Comparison of ENCODE assay signal across 9 mouse cellular contexts in the genomic region with DNA sequence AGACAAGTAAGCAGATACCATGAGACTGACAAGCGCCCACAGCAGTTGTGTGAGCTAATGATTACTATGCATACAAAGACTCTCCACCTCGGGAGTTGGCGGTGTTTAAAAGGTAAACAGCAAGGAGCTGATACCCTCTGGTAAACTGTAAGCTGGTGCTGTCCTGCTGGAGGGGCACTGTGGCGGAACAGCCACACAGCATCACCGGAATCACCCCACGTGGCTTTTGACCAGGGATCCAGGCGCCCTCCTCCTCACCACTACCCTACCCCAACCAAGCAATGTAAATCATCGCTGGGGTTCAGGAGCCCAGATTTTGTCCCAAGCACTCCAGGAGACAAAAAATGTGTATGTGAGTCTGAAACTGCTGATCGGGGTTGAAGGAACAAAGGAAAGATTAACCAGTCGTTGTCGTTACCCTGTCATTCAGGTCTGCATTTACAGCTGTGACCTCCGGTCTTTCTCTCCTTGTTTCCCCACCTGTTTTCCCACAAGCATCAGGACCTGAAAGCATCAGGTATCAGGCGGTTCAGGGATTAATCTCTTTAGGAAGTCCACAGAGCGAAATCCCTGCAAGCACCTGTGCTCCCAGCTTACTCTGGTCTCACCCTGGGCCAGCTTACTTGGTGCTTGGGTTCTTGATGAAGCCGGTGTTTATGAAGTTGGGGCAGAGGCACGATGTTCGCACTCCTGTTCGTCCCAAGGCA. TPM values are rescaled to one million over a fixed set of nuclear protein-coding genes. Genes with fewer than 3 reads are reported as not detected.
DNase-seq lines count a peak whose midpoint lies in the region; ATAC-seq lines count a peak whose summit lies in the region.
"Had no signal": no experiment of that assay in that cellular context is flagged by ENCODE, and none has a peak within 500 bp of the region (broad histone marks: within the 10 kb centered on the region; RNA-seq: fewer than 3 reads in every experiment).

No protein-coding gene starts in this region.

- no peak for ATAC-seq in heart, embryonic 12.5 days (ENCODE audit: insufficient number of reproducible peaks, low FRiP score)
- ATAC-seq in embryonic facial prominence, embryonic 14.5 days (ENCODE audit: low read depth), result peak; percentile 73
- ATAC-seq in neural tube, embryonic 11.5 days (ENCODE audit: insufficient read depth, low FRiP score, low TSS enrichment), result no peak

- H3K36me3 ChIP-seq in heart, embryonic 10.5 days, result peaks cover 21% of the 10 kb centered on the region
- H3K36me3 ChIP-seq in heart, embryonic 12.5 days, result peaks cover 38% of the 10 kb centered on the region
- no peaks in the 10 kb centered on the region for H3K36me3 ChIP-seq in embryonic facial prominence, embryonic 14.5 days (ENCODE audit: control insufficient read depth, insufficient read depth, low read length)
- H3K36me3 ChIP-seq in limb, embryonic 10.5 days, result peaks cover 6% of the 10 kb centered on the region; the same call in 1 of the 2 replicates
- H3K36me3 ChIP-seq in neural tube, embryonic 11.5 days (ENCODE audit: control insufficient read depth, insufficient read depth, low read length), result no peaks in the 10 kb centered on the region

- no peaks in the 10 kb centered on the region for H3K27me3 ChIP-seq in heart, embryonic 10.5 days (ENCODE audit: insufficient read depth, poor library complexity, severe bottlenecking)
- H3K27me3 ChIP-seq in heart, embryonic 12.5 days (replicated peaks), result no peaks in the 10 kb centered on the region
- H3K27me3 ChIP-seq in embryonic facial prominence, embryonic 14.5 days (replicated peaks; ENCODE audit: control insufficient read depth, insufficient read depth, low read length), result no peaks in the 10 kb centered on the region
- H3K27me3 ChIP-seq in limb, embryonic 10.5 days (ENCODE audit: low read depth, poor library complexity, severe bottlenecking), result no peaks in the 10 kb centered on the region
- H3K27me3 ChIP-seq in neural tube, embryonic 11.5 days (ENCODE audit: control insufficient read depth, insufficient read depth, low read length), result no peaks in the 10 kb centered on the region

- H3K9me3 ChIP-seq in heart, embryonic 10.5 days, result no peaks in the 10 kb centered on the region
- H3K9me3 ChIP-seq in heart, embryonic 12.5 days (replicated peaks), result no peaks in the 10 kb centered on the region
- no peaks in the 10 kb centered on the region for H3K9me3 ChIP-seq in embryonic facial prominence, embryonic 14.5 days (ENCODE audit: control insufficient read depth, low read length)
- no peaks in the 10 kb centered on the region for H3K9me3 ChIP-seq in limb, embryonic 10.5 days (replicated peaks)
- H3K9me3 ChIP-seq in neural tube, embryonic 11.5 days (ENCODE audit: control insufficient read depth, low read length), result no peaks in the 10 kb centered on the region

- 33% methylated on average over 18 of the region's 18 CpGs for WGBS in heart, embryonic 10.5 days
- 43% methylated on average over 18 of the region's 18 CpGs for WGBS in heart, embryonic 12.5 days
- WGBS in embryonic facial prominence, embryonic 14.5 days, result 20% methylated on average over 18 of the region's 18 CpGs
- 21% methylated on average over 18 of the region's 18 CpGs for WGBS in limb, embryonic 10.5 days
- WGBS in neural tube, embryonic 11.5 days, result 21% methylated on average over 18 of the region's 18 CpGs

- H3K4me1 ChIP-seq in heart, embryonic 10.5 days, result no peaks in the 10 kb centered on the region
- H3K4me1 ChIP-seq in heart, embryonic 12.5 days (replicated peaks), result no peaks in the 10 kb centered on the region
- no peaks in the 10 kb centered on the region for H3K4me1 ChIP-seq in embryonic facial prominence, embryonic 14.5 days (ENCODE audit: control insufficient read depth, insufficient read depth, low read length)
- peaks cover 10% of the 10 kb centered on the region for H3K4me1 ChIP-seq in limb, embryonic 10.5 days
- H3K4me1 ChIP-seq in neural tube, embryonic 11.5 days (ENCODE audit: control insufficient read depth, insufficient read depth, low read length), result no peaks in the 10 kb centered on the region

- no peak overlapping the region for H3K9ac ChIP-seq in heart, embryonic 12.5 days
- H3K9ac ChIP-seq in embryonic facial prominence, embryonic 14.5 days (ENCODE audit: low read depth, low read length), result no peak overlapping the region
- peak overlapping the region; percentile 10; the same call in 1 of the 2 replicates for H3K9ac ChIP-seq in neural tube, embryonic 11.5 days (ENCODE audit: low read length)

- DNase-seq in heart, embryonic 10.5 days (ENCODE audit: low spot score), result peak; percentile 71
- peak; percentile 35 for DNase-seq in embryonic facial prominence, embryonic 14.5 days (ENCODE audit: low spot score)
- DNase-seq in limb, embryonic 10.5 days (ENCODE audit: low spot score), result no peak
- no peak for DNase-seq in neural tube, embryonic 11.5 days (ENCODE audit: low spot score)
- no peak for DNase-seq in cerebellum, postnatal 10 days
- DNase-seq in cerebellum, adult 9-11 months, result no peak
- no peak for DNase-seq in left cerebral cortex, adult 8-10 months (ENCODE audit: low spot score in 2 of 2)
- DNase-seq: heart, adult 2 months had no signal

- no peak overlapping the region for H3K4me3 ChIP-seq in heart, embryonic 10.5 days
- no peak overlapping the region for H3K4me3 ChIP-seq in heart, embryonic 12.5 days
- no peak overlapping the region for H3K4me3 ChIP-seq in embryonic facial prominence, embryonic 14.5 days (ENCODE audit: low read depth, low read length)
- H3K4me3 ChIP-seq in limb, embryonic 10.5 days, result no peak overlapping the region
- H3K4me3 ChIP-seq in neural tube, embryonic 11.5 days (ENCODE audit: low read depth, low read length), result no peak overlapping the region
- H3K4me3 ChIP-seq: heart, adult 2 months had no signal

- H3K27ac ChIP-seq in heart, embryonic 10.5 days, result no peak overlapping the region
- H3K27ac ChIP-seq in heart, embryonic 12.5 days (ENCODE audit: poor library complexity, severe bottlenecking), result no peak overlapping the region
- no peak overlapping the region for H3K27ac ChIP-seq in embryonic facial prominence, embryonic 14.5 days (replicated peaks; ENCODE audit: low read depth, low read length)
- H3K27ac ChIP-seq in limb, embryonic 10.5 days, result peak overlapping the region; percentile 53; the same call in 1 of the 2 replicates
- no peak overlapping the region for H3K27ac ChIP-seq in neural tube, embryonic 11.5 days (ENCODE audit: low read depth, low read length)
- H3K27ac ChIP-seq: heart, adult 2 months had no signal

- H3K4me2 ChIP-seq in heart, embryonic 12.5 days, result no peak overlapping the region
- H3K4me2 ChIP-seq in embryonic facial prominence, embryonic 14.5 days (ENCODE audit: low read depth, low read length), result peak overlapping the region; percentile 5; the same call in 1 of the 2 replicates
- peak overlapping the region; percentile 20 for H3K4me2 ChIP-seq in neural tube, embryonic 11.5 days (ENCODE audit: low read depth)

RNA-seq across cellular contexts. Expression of a gene that starts 19.0 kb away (rescaled TPM):
- polyA plus RNA-seq in heart, embryonic 10.5 days (2016; fragmentation: Nextera tagmentation; extraction: Ambion mirVana), result 2.5 and 3.6 TPM in 2 replicates
- polyA plus RNA-seq in heart, embryonic 12.5 days (2016; fragmentation: Nextera tagmentation; extraction: Ambion mirVana), result 3.9 and 4.3 TPM in 2 replicates
- 4.5 and 4.9 TPM in 2 replicates for polyA plus RNA-seq in embryonic facial prominence, embryonic 14.5 days (2014; fragmentation: Nextera tagmentation; extraction: Ambion mirVana)
- 1.9 and 2.4 TPM in 2 replicates for polyA plus RNA-seq in limb, embryonic 10.5 days (2016; fragmentation: Nextera tagmentation; extraction: Ambion mirVana)
- 0.99 and 1.5 TPM in 2 replicates for polyA plus RNA-seq in neural tube, embryonic 11.5 days (2014; fragmentation: Nextera tagmentation; extraction: Ambion mirVana)
- 10 to 100 TPM; 52.4 to 53.9 (median 52.8) TPM for total RNA-seq in left cerebral cortex, adult 8-10 months (2022)

RNA-seq across cellular contexts. Expression of a gene that starts 25.5 kb away (rescaled TPM):
- not detected in 2 replicates for polyA plus RNA-seq in heart, embryonic 10.5 days (2016; fragmentation: Nextera tagmentation; extraction: Ambion mirVana)
- polyA plus RNA-seq in heart, embryonic 12.5 days (2016; fragmentation: Nextera tagmentation; extraction: Ambion mirVana), result not detected in 2 replicates
- polyA plus RNA-seq in embryonic facial prominence, embryonic 14.5 days (2014; fragmentation: Nextera tagmentation; extraction: Ambion mirVana), result 0.15 and 0.26 TPM in 2 replicates
- polyA plus RNA-seq in limb, embryonic 10.5 days (2016; fragmentation: Nextera tagmentation; extraction: Ambion mirVana), result not detected in 2 replicates
- polyA plus RNA-seq in neural tube, embryonic 11.5 days (2014; fragmentation: Nextera tagmentation; extraction: Ambion mirVana), result not detected in 2 replicates
- under 1 TPM in 1 of 4 experiments, not detected in 3; 0.46 TPM for total RNA-seq in left cerebral cortex, adult 8-10 months (2022)
- total RNA-seq: heart, adult 2 months had no signal
- polyA plus RNA-seq: heart, adult 2 months had no signal

RNA-seq across cellular contexts. Expression of a gene that starts 43.4 kb away (rescaled TPM):
- 55.5 and 68.7 TPM in 2 replicates for polyA plus RNA-seq in heart, embryonic 10.5 days (2016; fragmentation: Nextera tagmentation; extraction: Ambion mirVana)
- polyA plus RNA-seq in heart, embryonic 12.5 days (2016; fragmentation: Nextera tagmentation; extraction: Ambion mirVana), result 57.2 and 57.3 TPM in 2 replicates
- polyA plus RNA-seq in embryonic facial prominence, embryonic 14.5 days (2014; fragmentation: Nextera tagmentation; extraction: Ambion mirVana), result 56.8 and 59.0 TPM in 2 replicates
- polyA plus RNA-seq in limb, embryonic 10.5 days (2016; fragmentation: Nextera tagmentation; extraction: Ambion mirVana), result 63.0 and 63.8 TPM in 2 replicates
- polyA plus RNA-seq in neural tube, embryonic 11.5 days (2014; fragmentation: Nextera tagmentation; extraction: Ambion mirVana), result 76.3 and 78.2 TPM in 2 replicates
- 10 to 100 TPM; 62.8 to 69.5 (median 65.8) TPM for total RNA-seq in left cerebral cortex, adult 8-10 months (2022)

Comparison
In these comparisons a context has a peak if more than half of its experiments do, and no peak if none do; other contexts are left out.
1. DNase-seq: peak in heart, embryonic 10.5 days (single experiment) and embryonic facial prominence, embryonic 14.5 days (single experiment); none in limb, embryonic 10.5 days (single experiment), neural tube, embryonic 11.5 days (single experiment), cerebellum, postnatal 10 days (0 of 2), cerebellum, adult 9-11 months (single experiment) and left cerebral cortex, adult 8-10 months (0 of 2).